Mouse (Mus musculus): ENCODE measurements around the gene Ints3.

The Ints3 gene

GRCm38 (mm10) chr3:90391004-90391403, 42.4 kb downstream of the Ints3 start:
- in situ Hi-C loops (cut with MseI, MboI), result no loop called here

DNA sequence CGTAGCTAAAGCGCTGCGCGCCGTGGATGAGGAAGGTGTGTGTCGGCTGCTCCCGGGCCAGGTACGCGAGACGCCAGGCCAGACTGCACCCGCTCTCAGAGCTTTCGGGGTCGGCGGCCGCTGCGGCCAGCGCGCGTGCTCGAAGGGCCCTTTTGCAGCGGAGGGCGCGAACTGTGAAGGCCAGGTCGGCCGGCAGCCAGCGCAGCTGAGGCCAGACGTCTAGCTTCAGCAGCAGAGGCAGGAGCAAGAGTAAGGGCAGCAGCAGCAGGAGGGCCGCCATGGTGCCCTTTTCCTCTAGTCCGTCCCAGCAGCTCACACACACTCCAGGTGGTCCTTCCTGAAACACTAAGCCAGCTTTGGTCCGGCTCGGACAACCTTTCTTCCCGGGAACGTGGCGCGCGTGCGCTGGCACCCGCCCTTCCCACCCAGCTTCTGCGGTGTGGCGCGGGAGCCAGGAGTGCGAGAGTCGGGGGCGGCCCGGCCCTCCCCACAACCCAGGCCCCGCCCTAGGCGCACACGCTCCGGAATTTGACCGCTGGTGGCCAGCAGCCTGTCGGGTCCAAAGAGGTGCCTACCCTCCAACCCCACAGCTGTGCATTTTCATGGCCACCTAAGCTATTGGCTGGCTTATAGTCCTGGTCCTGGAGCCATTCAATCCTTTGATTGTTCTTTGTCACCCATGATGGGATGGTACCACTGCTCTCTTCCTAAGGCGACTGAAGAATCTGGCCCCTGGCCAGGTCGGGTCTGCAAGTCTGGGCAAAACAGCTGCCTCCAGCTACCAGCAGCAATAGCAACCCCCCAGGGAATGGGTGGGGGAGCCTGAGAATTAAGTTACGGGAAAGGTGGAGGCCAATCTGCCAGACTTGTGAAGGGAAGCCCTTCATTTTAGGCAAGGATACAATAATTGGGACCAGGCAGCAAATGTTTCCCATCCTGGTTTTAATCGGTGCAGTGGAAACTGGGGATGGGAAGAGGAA, 43.6 kb downstream of the Ints3 start, which contains the start of gene Slc27a3:
Gene Slc27a3, minus strand, starts transcription at position 428 of the 980 bp plus-strand sequence.
- in situ Hi-C loops (cut with MseI, MboI), result no loop called here

DNA sequence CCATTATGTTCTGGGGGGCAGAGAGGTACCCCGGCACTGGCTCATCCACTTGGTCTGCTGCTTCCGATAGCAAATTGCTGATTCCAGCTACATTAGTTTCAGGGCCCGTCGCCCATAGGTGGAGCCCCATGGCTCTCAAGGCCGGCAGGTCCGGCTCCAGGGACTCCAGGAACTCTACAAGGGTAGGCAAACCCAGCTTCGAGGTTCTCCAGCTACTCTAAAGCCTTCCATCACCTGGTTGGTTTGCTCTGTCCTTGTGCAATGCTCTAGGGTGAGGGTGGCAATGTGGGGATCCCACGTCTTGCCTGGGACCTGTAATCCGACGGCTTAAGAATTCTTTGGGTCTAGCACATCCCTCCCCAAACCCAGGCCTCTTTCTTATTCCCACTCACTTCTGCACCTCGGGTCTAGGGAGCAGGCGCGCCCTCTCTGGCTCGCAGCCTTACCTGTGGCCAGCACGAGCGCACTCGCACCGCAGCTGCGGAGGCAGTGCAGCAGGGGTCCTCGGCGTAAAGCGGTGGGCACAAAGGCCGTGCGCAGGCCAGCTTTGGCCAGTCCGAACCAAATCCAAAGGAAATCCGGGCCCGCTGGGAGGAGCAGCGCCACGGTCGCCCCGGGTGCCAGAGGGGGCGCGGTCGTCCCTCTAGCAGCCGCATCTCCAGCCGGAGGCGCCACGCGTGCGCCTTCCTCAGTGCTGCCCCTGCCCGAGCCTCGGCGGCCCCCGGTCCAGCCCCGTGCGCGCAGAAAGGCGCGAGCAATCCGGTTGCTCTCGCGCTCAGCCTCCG, 44.5 kb downstream of the Ints3 start:
- in situ Hi-C loops (cut with MseI, MboI), result no loop called here

DNA sequence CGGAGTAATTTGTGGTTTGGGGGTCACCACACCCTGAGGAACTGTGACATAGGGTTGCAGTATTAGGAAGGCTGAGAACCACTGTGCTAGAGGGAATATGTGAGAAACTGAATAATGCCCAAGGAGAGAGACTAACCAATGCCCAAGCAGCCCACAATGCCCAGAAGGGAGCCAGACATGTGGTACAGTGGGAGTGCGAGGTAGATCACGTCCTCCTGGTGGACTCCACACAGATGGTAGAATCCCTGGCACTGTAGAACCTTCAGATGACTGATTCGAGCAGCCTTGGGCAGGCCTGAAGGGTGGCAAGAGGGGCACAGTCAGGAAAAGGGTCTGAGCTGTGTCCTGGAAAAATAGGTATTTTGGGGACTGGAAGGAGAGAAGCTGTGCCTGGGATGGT, 45.2 kb downstream of the Ints3 start:
- in situ Hi-C loops (cut with MseI, MboI), result no loop called here

DNA sequence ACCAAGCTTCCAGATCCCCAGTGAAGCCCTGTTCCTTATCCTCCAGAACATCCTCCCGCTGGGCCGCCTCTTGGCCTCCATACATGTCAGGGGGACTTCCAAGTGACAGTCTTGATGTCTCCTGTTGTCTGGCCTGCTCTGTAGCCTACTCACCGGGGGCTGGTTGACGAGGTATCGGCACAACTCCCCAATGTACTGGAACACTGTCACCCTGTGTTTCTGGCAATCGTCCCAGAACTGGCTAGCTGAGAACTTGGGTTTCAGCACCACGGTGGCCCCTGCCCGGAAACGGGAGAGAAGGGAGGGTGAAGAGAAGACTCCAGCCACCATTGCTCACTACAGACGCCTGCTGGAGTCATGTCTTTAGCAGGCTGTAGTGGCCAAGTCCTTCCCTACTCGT, 45.9 kb downstream of the Ints3 start:
- in situ Hi-C loops (cut with MseI, MboI), result no loop called here

DNA sequence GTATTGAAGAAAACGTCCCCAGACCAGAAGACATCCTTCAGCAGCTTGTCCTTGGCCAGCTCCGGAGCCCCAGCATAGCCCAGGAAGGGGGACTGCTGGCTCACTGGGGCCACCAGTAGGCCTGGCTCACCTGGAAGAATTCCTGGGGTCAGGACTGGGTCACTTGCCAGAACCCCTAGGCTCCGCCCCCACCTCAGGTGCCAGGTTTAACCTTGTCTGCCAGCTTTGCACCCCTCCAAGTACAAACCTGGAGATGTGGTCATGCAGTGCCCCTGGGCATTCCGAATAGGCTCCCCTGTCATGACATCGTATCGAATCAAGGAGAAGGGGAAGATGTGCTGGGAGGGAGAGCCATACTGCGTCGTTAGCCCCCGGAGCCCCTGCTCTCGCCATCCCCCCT, 46.6 kb downstream of the Ints3 start:
- in situ Hi-C loops (cut with MseI, MboI), result no loop called here

DNA sequence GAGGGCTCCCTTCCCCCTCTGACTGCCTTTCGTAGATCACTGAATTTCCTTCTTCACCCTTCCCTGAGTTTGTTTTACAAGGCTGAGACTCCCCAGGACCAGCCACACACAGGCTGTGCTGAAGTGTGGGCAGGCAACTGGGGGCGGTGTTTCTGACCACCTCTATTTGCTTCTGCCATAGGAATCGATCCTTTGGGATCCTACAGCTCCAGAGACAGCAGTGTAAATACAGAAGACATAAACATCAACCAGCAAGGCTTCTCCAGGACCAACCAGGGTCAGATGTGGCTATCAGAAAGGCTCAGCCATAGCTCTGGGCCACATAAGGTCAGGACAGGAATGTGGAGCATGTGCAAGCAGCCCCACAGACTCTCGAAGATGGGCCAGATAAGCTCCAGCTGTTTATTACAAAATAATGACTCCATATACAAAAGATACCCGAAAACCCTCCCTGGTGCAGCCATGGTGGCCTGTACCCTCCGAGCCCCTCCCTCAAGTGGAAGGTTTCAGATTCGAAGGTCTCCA, 48.5 kb downstream of the Ints3 start:
- in situ Hi-C loops (cut with MseI, MboI), result no loop called here

- in situ Hi-C loops (cut with MseI, MboI), result no loop called here
These were observed 49.7 kb downstream of the Ints3 start for GRCm38 (mm10) chr3:90383690-90384089.

GRCm38 (mm10) chr3:90381727-90382126, 51.7 kb downstream of the Ints3 start:
- in situ Hi-C loops (cut with MseI, MboI), result no loop called here

- in situ Hi-C loops (cut with MseI, MboI), result no loop called here
These were observed 54.9 kb downstream of the Ints3 start for GRCm38 (mm10) chr3:90378496-90378895.

- in situ Hi-C loops (cut with MseI, MboI), result no loop called here
These were observed 57.2 kb downstream of the Ints3 start for GRCm38 (mm10) chr3:90376247-90376585.

DNA sequence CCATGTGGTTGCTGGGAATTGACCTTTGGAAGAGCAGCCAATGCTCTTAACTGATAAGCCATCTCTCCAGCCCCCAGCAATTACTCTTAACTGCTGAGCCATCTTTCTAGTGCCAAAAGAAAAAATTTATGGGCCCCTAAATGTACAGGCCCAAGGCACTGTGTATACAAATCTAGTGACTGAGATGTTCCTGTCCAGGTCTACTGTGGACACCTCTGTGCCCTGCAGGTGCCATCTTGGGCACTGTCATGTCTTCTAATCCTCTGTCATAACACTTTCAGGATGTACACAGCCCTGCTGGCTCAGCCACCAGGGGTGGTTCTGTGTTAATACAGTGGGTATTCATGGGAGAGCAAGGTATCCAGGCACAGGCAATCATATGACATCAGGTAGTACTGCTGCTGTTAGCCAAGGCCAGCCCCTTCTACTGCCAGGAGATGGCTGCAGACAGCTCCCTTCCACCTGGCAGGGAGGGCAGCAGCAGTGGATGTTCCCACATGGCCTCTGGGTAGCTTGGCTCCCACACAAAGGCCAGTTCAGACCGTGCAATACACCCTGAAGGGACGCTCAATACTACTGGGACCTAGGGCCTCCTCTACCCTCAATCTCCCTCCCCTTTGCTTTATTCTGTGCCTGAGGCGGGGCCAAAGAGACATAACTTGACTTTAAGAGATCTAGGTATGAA, 57.7 kb downstream of the Ints3 start:
- in situ Hi-C loops (cut with MseI, MboI), result no loop called here

DNA sequence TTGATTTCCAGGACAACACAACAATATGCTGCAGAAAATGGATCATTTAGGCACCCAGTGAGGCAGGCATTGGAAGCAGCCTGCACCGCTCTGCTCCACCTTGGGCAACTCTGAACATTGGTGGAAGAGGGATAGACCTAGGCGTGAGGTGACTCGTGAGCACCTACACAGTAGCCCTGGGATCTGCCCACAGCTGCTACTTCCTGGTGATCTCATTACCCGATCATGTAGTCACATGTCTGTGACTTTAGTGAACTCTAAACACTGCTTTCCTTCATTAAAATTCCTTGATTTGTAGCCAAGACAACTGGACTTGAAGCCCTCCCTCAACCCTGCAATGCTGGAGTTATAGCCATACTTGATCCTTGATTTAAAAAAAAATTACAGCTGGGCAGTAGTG, 59.1 kb downstream of the Ints3 start:
- in situ Hi-C loops (cut with MseI, MboI), result no loop called here

DNA sequence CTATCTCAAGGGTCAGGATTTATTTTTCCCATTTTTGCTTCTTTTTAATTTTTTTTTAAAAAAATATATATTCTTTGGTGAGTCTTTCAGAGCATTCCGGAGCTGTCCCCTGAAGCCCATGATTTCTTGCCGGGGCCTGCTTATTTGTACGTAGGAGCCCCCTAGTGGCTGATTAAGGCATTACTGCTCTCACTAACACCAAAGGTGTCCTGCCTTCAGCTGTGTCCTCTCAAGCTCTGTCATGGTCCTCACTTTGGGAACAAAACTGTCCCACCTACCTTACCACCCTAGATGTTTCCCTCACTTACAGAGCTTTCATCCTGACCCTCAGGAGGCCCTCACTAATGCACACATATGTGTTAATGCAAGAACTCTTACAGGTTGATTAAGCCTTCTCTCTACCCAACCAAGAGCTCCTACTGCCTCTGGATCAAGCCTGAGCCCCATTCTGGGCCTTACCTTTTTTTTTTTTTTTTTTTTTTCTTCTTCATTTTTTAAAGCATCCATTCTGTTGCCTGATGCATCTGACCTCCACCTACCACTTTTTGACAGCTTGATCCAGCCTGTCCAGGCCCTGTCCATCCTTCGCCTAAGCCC, 59.9 kb downstream of the Ints3 start:
- in situ Hi-C loops (cut with MseI, MboI), result no loop called here

DNA sequence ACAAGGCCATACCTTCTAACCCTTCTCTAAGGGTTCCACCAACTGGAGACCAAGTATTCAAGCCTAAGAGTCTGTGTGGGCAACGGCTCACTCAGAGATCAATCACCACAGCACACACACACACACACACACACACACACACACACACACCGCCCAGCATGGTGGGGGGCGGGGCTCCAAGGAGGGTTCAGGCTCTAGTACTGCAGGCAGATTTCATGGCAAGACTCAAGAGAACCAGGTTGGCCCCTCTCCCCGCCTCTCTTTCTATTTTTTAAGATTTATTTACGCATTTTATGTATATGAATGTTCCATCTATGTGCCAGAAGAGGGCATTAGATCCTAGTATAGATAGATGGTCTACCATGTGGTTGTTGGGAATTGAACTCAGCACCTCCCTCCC, 60.6 kb downstream of the Ints3 start:
- in situ Hi-C loops (cut with MseI, MboI), result no loop called here

DNA sequence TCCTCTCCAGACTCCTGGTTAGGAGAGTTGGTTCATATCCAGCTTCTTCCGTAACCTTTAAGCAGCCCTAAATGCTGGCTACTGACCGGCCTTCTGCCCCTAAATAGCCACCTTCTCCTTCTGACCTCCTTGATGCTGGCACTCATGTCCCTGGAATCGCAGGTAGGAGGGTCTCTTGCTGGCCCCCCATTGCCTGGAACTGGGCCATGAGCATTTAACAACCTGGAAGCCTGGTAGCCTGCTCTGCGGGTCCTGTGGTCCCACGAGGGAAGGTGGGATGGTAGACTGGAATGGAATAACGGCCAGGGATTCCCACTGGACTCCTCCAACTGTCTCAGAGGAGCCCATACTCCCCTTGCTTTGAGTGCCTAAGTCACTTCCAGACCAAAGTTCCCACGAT, 61.6 kb downstream of the Ints3 start:
- in situ Hi-C loops (cut with MseI, MboI), result no loop called here

DNA sequence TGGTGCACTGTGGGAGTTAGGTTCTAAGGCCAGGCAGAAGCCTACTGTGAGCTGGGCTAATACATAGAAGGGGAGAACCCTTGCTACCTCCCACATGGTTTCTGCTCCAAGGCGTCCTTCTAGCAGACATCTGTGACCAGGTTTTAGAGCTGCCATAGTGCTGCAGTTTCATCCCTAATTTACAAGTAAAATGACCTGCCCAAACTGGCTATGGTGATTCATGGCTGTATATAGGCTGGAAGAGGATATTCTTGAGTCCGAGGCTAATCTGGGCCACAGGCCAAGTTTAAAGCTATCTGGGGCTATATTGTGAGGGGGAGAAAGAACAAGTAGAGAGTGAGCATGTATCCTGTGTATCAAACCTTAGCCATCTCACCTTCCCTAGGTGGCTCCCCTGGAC, 64.4 kb downstream of the Ints3 start:
- in situ Hi-C loops (cut with MseI, MboI), result no loop called here

- in situ Hi-C loops (cut with MseI, MboI), result no loop called here
These were observed 66.3 kb downstream of the Ints3 start for GRCm38 (mm10) chr3:90367001-90367632.

GRCm38 (mm10) chr3:90362346-90362745, 71.1 kb downstream of the Ints3 start:
- in situ Hi-C loops (cut with MseI, MboI), result no loop called here

- in situ Hi-C loops (cut with MseI, MboI), result no loop called here
These were observed 71.9 kb downstream of the Ints3 start for GRCm38 (mm10) chr3:90361476-90361875.

DNA sequence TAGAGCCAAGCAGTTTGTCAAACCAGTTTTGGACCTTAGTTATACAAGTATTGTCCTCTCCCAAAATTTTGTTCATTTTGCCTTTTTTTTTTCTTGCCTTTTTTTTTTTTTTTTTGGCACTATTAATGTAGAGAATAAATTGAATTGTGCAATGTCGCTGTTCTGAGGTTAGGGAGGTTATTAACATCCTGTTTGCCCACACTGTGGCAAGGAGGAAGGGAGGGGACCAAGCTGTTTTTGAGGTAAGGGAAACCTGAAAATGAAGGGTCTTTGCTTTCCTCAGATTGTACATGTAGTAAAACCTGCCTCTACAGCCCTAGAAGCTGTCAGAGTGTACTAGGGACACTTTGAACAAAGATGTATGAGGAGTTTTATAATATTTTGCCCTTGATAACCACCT, 74.2 kb downstream of the Ints3 start:
- in situ Hi-C loops (cut with MseI, MboI), result no loop called here

Data from mouse trophoblast stem cell (cell line).